Mouse (Mus musculus) heart, postnatal 4 days (tissue): ENCODE results near the gene Klhl8. TPM values are rescaled to one million over a fixed set of nuclear protein-coding genes. Genes with fewer than 3 reads are reported as not detected.
A peak's percentile ranks its signal among the peaks of the same experiment; 100 is the strongest.

Source experiments
- DNase-seq: peaks from one replicate; pipeline ENCODE4 v3.0.0; 2021
- total RNA-seq, 2 experiments: library from RNA; stranded (reverse); gene quantifications; 2 replicates each; pipeline ENCODE4 v1.2.3; 2021

Gene Klhl8
- total RNA-seq, 2 experiments from 2014 or later = 12.1 to 13.1 TPM

DNA sequence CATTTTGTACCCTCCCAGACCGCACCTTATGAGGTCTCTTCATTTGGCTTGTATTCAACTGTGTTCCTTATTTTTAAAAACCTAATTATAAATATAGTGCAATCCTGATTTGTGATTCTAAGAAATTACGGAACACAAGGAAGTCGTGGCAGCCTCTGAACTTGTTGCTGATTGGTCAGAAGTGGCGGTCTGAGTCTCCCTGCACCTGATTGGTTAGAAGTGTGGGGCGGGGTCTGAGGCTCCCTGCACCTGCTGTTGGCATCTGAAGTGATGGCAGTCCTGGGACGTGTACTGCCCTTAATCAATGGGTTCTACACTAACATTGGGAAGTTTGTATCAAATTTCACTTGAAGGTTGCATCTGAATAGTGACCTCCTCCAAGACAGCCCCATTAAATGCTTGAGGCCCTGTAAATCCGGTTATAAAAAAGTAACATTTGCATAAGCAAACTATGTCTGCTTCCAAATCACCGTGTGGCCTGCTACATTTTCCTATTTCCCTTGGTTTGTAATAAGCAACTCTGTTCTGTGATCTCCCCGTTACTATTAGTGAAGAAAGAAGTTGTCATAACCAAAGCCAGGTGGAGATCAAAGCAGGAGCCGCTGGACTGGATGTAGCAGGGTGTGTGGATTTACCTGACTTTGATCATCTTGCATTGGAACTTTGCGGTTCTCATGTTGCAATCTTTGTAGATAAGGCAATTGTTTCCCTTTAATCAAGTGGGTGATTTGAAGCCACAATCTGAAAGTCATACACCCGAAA, 5.7 kb upstream of the Klhl8 start:
- DNase-seq = no peak

DNA sequence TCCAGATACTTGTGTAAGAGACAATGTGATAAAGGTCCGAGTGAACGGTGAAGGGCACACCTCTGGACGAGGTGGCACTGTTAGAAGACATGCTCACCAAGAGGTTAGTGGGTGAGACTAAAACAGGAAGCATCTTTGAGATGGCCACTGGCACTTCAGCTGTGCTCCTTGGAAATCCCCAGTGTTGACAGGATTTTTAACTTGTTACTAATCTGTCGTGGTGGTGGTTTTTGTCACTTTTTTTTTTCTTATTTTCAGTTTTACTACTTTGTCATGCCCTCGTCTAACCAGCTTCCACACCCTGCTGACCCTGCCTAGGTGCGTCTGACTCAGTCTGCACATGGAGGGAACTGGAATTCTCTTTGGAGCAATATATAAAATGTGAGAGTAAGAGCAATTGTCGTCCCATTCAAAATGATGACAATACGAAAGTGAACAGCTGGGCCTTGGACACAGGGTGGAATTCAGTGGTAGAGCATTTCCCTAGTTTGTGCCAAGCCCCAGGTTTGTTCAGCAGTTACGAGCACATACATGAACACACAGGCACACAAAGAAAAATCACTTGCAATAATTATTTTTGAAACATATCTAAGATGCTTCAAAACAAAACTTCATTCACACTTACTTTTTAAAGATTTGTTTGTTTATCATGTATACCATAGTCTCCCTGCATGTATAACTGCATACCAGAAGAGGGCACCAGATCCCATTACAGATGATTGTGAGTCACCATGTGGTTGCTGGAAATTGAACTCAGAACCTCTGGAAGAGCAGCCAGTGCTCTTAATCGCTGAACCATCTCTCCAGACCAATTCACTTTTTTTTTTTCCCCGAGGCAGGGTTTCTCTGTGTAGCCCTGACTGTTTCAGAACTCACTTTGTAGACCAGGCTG, 3.5 kb upstream of the Klhl8 start:
- no peak for DNase-seq

DNA sequence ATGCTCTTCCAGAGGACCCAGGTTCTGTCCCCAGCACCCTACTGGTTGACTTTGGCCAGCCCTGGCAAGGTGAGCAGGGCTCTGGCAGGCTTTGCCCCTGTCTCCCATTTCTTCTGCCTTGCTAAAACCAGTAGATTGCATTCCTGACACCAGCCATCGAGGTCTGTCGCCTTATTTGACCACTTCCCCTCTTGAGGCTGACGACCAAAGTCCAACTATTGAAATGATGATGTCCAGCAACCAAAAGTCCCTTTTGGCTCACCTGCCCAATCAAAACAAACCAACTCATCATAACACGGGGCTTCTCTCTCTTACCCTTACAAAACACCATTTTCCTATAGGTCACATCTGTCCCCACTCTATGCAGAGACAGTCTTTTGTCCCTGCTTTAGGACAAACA, 2.1 kb upstream of the Klhl8 start:
- no peak for DNase-seq

DNA sequence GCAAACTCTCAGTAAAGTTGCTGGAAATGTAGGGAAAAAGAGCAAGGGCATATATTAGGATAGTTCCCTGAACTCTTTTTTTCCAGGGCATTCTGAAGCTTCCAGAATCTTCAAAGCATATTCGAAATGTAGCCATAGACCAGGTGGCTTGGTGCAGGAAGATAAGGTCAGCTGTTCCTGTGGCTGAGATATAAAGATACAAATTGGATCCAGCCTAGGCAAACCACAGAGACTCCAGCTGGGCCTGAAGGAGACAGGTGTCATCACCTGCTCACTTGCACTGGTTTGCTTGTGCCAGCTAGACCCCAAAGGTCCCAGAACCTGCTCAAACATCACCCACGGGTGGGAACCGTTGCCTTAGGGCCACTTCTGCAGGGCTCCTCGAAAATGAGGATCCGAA, 496 bp upstream of the Klhl8 start:
- no peak for DNase-seq

DNA sequence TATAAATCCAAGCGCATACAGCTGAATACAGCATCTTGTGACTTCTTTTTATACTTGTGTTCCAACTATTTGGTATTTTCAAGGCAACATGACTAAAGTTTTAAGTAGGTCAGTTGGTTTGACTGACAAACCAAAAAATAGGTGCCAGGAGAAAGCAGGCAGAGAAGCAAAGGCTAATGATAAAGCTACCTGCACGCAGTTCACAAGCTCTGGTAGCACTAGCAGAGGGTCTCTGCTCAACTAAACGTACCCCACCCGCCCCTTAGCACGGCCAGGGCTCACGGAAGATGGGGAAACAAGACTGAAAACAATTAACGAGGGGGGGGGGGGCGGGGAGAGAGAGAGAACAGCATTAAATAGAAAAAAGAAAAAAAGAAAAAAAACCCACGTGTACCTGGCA, 903 bp downstream of the Klhl8 start:
- DNase-seq = no peak

DNA sequence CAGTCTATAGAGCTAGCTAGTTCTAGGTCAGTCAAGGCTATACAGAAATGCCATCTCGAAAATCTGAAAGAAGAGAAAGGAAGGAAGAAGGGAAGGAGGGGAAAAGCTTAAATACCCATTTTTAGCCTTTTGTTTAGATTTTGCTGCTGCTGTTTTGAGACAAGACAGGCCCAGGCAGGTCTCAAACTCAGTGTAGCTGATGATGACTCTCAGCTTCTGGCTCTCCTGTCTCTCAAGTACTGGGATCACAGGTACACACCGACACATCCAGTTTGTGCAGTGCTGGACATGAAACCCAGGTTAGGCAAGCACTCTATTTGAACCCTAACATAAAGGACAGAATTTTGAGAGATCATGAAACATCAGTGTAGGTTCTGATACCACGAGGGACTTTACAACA, 1.6 kb downstream of the Klhl8 start:
- DNase-seq = no peak

DNA sequence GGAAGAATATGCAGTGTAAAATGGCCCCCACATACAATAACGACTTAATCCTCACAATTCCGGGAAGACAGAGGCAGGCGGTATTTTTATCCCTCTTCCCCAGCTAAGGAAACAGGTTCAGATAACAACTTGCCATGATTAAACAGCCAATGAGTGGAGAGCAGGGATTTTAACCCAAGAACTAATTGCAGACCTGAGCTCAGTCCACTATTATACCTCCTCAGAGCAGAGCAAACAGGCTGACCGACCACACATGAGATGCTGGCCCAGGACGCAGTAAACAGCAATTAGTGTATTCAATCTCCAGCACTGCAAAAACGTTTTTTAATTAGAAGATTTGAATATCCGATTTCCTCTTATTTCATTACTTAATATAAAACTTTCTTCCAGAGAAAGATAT, 2.2 kb downstream of the Klhl8 start:
- DNase-seq = no peak

DNA sequence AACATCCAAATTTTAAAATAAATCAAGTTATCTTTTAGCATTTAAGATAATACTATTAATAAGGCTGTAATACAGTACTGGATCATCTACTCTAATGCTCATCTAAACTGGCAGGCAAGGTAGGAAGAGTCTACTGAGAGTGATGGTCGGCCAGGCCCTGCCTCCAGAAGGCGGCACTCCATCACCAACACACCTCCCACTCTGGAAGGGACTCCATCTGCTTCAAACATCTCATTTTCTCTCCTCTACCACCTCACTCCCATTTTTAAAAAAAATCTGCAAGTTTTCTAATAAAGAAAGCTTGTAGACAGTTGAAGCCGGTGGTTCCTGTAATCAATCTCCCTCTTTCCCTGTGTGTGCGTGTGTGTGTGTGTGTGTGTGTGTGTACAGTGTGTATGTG, 3.2 kb downstream of the Klhl8 start:
- DNase-seq = no peak

DNA sequence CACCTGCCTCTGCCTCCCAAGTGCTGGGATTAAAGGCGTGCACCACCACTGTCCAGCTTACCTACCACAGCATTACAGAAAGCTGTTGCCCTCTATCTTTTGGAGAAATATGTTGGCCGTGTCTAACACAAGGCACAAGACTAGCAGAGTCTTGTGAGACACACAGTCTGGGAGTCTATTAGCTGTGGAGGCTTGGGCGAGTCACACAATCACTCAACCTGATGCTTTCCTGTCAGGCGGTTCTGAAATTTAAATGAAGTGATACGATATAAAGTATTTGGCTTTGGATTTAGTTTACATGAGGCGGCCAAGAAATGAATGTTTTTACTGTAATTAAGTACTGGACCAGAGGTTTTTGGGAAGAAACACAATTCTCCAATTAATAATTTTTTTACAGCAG, 4.9 kb downstream of the Klhl8 start:
- DNase-seq = no peak

DNA sequence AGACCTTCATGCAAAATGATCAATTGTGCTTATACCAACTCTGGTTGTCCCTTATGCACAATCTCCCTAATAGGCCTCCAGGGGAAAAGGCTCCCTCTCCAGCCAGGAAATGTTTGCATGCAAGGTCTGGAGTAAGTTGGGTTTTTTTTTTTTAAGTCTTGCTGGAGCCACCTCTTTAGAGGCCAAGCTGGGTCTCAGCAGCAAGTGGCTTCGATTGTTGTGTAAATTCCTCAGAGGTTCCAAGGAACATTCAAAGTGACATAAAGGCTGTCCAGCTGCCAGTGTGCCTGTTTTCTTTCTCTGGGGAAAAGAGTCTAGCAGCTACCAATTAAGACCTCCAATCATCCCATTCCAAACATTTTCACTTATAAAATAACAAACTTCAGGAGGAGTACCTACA, 12.7 kb downstream of the Klhl8 start:
- no peak for DNase-seq

DNA sequence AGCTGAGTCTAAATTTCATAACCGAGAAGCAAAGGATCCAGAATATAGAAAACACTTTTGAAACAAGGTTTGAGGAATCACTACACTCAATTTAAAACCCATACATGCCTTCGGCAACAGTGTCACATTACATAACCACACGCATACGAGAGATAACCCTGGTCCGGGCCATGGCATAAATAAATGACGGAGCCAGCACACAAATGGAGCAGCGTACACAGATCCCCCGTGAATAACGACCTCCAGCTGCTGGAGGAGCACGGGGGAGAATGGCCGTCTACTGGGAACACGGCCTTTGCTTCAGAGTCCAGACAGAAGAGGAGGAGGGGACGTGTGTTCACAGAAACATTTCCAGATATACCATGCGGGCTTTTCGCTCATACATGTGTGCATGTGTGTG, 21.3 kb downstream of the Klhl8 start:
- DNase-seq = no peak

DNA sequence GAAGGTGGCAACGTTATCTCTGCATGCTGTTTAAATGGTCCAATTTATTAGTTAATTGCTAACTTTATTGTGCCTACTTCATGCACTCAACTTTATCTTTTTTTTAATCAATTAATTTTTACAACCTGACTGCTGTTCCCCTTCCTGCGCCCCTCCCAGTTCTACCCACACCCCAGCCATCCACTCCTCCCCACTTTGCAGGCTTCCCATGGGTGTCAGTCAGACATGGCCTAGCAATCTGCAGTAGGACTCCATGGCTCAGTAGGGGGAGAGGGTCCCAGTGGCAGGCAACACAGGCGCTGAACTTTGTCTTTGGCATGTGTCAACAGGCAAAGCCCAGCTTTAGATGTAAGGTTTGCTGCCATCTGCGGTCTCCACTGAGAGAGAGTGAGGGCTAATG, 47.3 kb downstream of the Klhl8 start:
- no peak for DNase-seq

DNA sequence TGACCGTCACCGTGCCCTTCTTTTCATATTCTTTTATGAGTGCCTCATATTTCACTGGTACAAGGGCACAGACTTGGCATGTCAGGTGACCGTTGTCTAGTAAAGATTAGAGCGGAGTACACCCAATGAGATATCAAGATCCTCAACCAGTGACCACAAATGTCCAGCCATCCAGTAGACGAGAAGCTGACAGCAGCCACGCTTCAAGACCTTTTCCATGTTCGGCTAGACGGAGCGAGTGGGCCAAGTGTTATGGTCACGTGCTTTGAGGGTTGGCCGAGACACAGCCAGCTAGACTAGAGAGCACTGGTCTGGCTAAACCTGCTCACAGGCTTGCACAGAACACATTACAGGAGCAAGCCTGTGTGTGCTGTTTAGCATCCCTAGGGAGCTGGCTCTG, 50.4 kb downstream of the Klhl8 start:
- no peak for DNase-seq

DNA sequence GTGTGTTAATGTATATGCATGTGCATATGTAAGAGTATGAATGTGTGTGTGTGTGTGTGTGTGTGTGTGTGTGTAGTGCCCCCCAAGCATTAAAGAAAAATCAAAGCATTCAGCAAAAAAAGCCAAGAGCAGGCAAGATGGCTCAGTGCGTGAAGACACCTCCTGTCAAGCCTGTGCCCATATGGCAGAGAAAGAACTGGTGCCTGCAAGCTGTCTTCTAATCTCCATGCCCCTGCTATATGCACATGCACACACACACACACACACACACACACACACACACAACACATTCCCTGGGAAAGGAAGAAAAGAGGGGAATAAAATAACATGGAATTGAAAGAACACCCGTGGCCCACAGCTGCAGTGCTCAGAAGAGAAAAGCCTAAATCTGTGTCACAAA, 53.9 kb downstream of the Klhl8 start:
- no peak for DNase-seq

DNA sequence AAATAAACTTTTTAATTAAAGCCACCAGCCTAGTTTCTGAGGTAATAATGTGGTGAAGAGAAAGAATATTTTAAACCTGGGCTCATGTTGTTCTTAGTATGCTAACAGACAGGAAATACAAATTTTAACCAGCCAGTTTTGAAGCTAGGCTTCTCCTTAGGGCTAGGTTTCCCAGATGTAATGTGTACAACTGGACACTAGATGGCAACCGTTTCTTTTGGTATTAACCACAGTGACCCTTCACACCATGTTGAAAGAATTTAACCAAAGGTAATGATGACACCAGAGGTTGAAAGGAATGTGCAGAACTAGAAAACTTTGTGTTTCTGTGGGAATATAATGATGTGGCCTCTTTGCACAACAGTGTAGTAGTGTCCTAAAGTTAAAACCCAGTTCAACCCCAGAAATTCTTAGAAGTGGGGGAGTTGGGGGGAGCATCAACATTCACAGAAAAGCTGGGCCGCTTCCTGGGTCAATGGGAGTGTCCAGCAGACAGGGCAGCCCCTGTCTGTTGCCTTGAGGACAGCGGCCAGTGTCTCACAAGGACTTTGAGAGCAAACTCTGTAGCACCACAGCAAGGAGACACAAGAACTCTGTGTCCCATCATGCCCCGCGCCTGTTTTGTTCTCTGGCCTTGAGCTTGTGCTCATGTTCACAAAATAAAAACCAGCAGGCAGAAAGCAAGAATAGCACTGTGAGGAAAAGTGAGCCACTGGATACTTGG, 54.6 kb downstream of the Klhl8 start:
- peak; percentile 61 for DNase-seq

DNA sequence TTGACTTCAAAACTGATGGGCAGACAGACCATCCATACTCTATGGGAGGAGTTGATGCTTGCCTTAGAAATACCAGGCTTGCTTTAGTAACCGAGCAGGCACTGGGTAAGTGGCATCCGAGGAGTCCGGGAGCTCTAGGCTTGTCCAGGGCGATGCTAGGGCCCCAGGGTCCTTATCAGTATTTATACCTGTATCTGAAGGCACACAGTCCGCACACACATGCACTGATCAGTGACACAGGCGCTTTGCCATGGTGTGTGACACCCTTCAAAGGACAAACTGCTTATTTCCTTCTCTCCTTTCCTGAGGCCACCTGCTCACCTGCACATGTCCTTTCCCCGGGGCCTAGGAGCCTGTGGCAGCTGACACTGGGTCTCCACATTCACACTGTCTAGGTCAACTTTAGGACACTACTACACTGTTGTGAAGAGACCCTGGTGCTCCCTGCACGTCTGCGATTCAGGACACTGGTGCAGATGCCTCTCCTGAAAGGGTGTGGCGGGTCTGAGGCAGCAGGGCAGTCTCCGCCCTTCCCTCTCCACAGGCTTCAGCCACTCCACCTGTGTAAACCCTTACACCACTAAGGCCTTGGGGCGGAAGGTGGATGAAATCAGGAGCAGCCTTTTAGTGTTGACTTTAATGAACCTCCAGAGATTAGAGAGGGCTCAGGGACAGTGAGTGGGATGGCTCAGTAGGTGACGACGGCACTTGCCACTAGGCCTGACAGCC, 55.4 kb downstream of the Klhl8 start:
- no peak for DNase-seq

DNA sequence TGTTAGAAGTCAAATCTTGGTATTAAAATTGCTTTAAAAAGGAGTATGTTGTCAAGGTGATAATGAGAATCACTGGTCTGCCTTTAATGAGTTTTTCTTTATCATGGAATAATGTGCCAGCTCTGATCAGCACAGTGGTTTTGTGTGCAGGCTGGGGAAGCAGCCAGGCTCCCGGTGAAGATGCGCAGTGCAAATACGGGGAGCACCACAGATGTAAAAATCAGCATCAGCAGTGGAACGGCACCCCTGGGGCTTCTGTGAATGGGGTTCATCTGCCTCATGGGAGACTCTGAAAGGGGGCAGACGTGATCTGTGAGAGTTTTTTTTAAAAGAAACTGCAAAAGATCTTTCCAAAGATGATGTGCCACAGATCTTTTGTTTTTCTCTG, 56.3 kb downstream of the Klhl8 start:
- DNase-seq = no peak

DNA sequence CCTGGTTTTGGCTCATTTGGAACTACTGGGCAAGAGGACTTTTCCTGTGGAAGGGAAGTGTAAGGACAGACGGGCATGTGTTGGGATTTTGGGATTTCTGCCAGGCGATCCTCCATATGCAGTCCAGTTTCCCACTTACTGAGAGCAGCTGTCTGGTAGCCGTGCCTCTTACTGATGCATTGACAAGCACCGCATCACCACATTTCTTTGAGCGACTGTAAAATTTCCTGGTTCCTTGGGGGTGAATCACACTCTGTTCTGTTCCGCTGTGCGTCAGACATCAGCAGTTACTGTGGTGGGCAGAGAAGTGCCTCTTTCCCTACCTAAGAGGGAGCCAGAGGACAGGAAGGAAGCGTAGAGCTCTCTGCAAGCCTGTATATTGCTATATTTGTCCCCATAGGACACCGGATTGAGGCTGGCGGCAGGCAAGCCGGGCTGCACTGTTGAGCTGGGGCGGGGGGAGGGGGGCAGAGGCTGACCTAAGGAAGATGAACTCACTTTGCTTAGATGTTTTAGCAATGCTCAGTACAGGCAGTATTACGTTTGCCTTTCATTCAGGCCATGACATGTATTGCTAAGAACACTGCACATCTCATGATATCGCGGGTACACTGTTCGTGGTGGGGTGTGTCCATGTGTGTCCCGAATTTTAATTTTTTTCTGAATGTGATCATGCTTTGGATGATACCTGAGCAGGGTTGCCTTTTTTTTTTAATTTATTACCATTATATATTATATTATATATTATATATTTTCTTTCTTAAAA, 56.8 kb downstream of the Klhl8 start:
- DNase-seq = no peak

DNA sequence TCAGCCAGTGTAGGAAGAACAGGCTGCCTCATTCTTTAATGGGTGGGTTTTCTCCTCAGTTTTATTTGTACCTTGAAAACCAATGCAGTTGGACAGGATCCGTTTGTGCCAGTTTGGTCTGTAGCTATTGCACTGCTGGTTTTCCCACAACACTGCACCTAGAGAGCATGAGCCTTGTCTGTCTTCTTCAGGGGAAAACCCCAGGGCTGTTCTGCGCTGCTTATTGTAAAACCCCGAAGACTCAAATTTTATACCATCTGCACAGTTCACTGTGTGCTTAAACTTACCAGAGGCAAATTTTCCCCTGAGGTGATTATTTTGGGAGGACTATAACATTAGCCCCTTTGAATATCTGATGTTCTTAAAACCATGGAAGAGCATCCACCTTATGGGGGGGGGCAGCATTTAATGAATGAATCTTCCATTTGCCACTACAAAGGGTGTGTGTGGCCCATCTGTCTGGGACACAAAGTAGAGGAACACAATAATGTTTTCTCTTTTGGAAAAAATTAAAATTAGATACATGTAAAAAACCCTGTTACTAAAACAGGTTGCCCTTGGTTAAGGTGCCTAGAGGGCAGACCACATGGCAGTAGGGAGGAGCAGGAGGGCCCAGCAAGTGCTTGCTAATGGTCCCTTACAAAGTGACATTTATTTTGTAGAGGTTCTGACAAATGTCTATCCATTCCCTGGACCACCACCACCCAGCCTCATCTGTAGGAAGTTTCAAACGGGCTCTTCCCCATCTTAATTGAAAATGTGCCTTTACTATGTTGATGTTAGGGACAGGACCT, 58.1 kb downstream of the Klhl8 start:
- DNase-seq = no peak

DNA sequence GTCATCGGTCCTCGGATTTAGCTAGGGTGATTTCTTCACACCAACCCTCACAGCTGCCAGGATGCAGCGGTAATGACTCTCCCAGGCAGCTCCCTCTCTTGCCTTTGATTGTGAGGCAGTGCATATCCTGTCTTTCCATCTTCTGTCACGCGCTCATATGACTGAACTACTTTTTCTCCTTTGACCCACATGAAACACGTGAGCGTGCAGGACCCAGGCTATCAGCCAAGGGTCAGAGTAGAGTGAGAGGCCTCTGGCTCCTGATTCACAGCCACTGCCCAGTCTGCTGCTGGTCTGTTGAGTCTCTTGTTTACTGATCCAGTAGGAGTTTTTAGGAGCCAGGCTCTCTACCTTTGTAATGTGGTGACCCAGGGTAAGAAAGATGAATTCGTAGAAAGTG, 62.5 kb downstream of the Klhl8 start:
- no peak for DNase-seq

DNA sequence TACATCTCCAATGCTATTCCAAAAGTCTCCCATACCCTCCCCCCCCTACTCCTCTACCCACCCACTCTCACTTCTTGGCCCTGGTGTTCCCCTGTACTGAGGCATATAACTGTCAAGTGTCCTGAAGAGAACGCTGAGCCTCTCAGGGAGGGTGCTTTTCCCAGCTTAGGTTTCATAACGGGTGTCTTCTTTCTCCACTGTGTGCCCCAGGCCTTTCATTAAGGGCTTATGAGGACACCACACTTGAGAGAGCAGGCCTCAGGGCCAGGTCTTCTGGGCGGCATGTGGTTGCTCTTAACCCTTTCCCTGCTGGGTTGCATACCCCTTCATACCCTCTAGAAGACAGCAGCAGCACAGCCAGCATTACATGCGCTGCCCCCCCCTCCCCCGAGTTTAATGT, 64.5 kb downstream of the Klhl8 start:
- DNase-seq = no peak
